Mouse (Mus musculus) myocyte (in vitro differentiated cells): ENCODE results near the gene Syk.

ENCODE experiments used
- MAX ChIP-seq: IDR thresholded peaks from one replicate; pipeline ENCODE4 v1.6.1; 2011; ENCODE audit warnings: low read depth, mild to moderate bottlenecking, control low read depth
- MYOD1 ChIP-seq, 3 experiments: IDR thresholded peaks; one replicate each; pipeline ENCODE4 v1.6.1; 2011; ENCODE audit warnings: control low read depth in 2 of 3, low read depth in 2 of 3, mild to moderate bottlenecking in 2 of 3, moderate library complexity in 1 of 3; ENCODE audit not compliant: insufficient read length in 2 of 3, control insufficient read depth in 1 of 3
- POLR2A ChIP-seq: IDR thresholded peaks from one replicate; pipeline ENCODE4 v1.6.1; 2011; ENCODE audit warnings: low read depth, mild to moderate bottlenecking, control low read depth, moderate library complexity; ENCODE audit not compliant: insufficient read length
- SRF ChIP-seq: IDR thresholded peaks from one replicate; pipeline ENCODE4 v1.6.1; 2011; ENCODE audit warnings: low read depth; ENCODE audit not compliant: control insufficient read depth, insufficient read length
- USF1 ChIP-seq: IDR thresholded peaks from one replicate; pipeline ENCODE4 v1.6.1; 2011; ENCODE audit warnings: low read depth, mild to moderate bottlenecking, control low read depth, moderate library complexity

DNA sequence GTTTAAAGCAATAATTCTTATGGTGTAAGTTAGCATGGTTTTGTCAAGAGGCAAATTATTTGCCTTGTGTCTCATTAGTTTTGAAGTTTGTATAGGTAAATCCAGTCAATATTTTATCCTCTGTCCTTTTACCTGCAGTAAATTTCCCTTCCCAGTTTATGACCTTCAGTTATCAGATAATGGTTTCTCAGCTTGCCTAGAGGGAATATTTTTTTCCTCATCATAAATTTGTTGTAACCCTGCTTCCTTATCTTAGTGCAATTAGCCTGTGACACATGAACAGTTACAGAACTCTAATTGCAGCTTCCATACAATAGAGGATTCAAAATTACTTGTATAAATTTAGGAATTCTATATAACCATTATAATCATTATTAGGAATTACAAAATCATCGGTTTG lies 25.0 kb downstream of the Syk start:
- TF ChIP-seq SRF = no peak
- TF ChIP-seq MYOD1 (IDR thresholded peaks at IDR 0.05; ENCODE audit: control insufficient read depth in 1 of 3, insufficient read length in 2 of 3, low read depth in 2 of 3) = no peak
- no peak for TF ChIP-seq POLR2A
- TF ChIP-seq MAX = no peak
- no peak for TF ChIP-seq USF1
